Mouse (Mus musculus): ENCODE results near the gene Col5a3. TPM values are rescaled to one million over a fixed set of nuclear protein-coding genes. Genes with fewer than 3 reads are reported as not detected.

Gene Col5a3
- polyA plus RNA-seq, 1 experiment from 2014 or later = not detected

Other genes with a start within 250 kb of the Col5a3 start
- gene Zfp846, start 233.8 kb downstream of the Col5a3 start, polyA plus RNA-seq (2014; fragmentation: Nextera tagmentation; extraction: Ambion mirVana) = 9.0 and 9.8 TPM in 2 replicates
- 330 and 338 TPM in 2 replicates for gene Ubl5, start 172.2 kb downstream of the Col5a3 start, polyA plus RNA-seq (2014; fragmentation: Nextera tagmentation; extraction: Ambion mirVana)
- gene Fbxl12, start 170.3 kb downstream of the Col5a3 start, polyA plus RNA-seq (2014; fragmentation: Nextera tagmentation; extraction: Ambion mirVana) = 12.5 and 13.5 TPM in 2 replicates
- 53.1 and 54.6 TPM in 2 replicates for gene Pin1, start 163.0 kb downstream of the Col5a3 start, polyA plus RNA-seq (2014; fragmentation: Nextera tagmentation; extraction: Ambion mirVana)
- 1.4 and 2.3 TPM in 2 replicates for gene Olfm2, start 68.7 kb downstream of the Col5a3 start, polyA plus RNA-seq (2014; fragmentation: Nextera tagmentation; extraction: Ambion mirVana)
- not detected in 2 replicates for gene Rdh8, start 3.4 kb upstream of the Col5a3 start, polyA plus RNA-seq (2014; fragmentation: Nextera tagmentation; extraction: Ambion mirVana)
- 2.1 TPM in 2 replicates for gene A230050P20Rik, start 53.6 kb upstream of the Col5a3 start, polyA plus RNA-seq (2014; fragmentation: Nextera tagmentation; extraction: Ambion mirVana)
- 2.1 and 2.9 TPM in 2 replicates for gene Angptl6, start 64.7 kb upstream of the Col5a3 start, polyA plus RNA-seq (2014; fragmentation: Nextera tagmentation; extraction: Ambion mirVana)
- gene Ppan, start 73.1 kb upstream of the Col5a3 start, polyA plus RNA-seq (2014; fragmentation: Nextera tagmentation; extraction: Ambion mirVana) = 43.6 and 46.2 TPM in 2 replicates
- 276 and 286 TPM in 2 replicates for gene Eif3g, start 83.6 kb upstream of the Col5a3 start, polyA plus RNA-seq (2014; fragmentation: Nextera tagmentation; extraction: Ambion mirVana)
- gene Dnmt1, start 144.8 kb upstream of the Col5a3 start, polyA plus RNA-seq (2014; fragmentation: Nextera tagmentation; extraction: Ambion mirVana) = 50.5 and 59.3 TPM in 2 replicates
- 24.6 and 26.5 TPM in 2 replicates for gene S1pr2, start 161.7 kb upstream of the Col5a3 start, polyA plus RNA-seq (2014; fragmentation: Nextera tagmentation; extraction: Ambion mirVana)
- 140 and 147 TPM in 2 replicates for gene Mrpl4, start 187.7 kb upstream of the Col5a3 start, polyA plus RNA-seq (2014; fragmentation: Nextera tagmentation; extraction: Ambion mirVana)
- gene Icam1, start 200.9 kb upstream of the Col5a3 start, polyA plus RNA-seq (2014; fragmentation: Nextera tagmentation; extraction: Ambion mirVana) = 8.1 and 8.5 TPM in 2 replicates
- gene Icam4, start 214.3 kb upstream of the Col5a3 start, polyA plus RNA-seq (2014; fragmentation: Nextera tagmentation; extraction: Ambion mirVana) = 18.9 and 25.4 TPM in 2 replicates
- not detected in 2 replicates for gene Icam5, start 217.0 kb upstream of the Col5a3 start, polyA plus RNA-seq (2014; fragmentation: Nextera tagmentation; extraction: Ambion mirVana)

Data from heart, embryonic 11.5 days (tissue).